Mouse (Mus musculus) liver, postnatal 0 days (tissue): ENCODE results near the gene Sirt4.
"Not testable (repeated sequence)": the region's sequence is repeated elsewhere in the genome, so short reads cannot be mapped to it uniquely, and the experiment has no call there.

Source experiments
- CTCF ChIP-seq: sonication (generic); IDR thresholded peaks from 2 replicates; pipeline ENCODE4 v1.5.1; 2016; ENCODE audit warnings: antibody characterized with exemption, low read depth
- EP300 ChIP-seq: IDR thresholded peaks from 2 replicates; pipeline ENCODE4 v1.6.1; 2016; ENCODE audit warnings: antibody characterized with exemption, low read depth, mild to moderate bottlenecking

GRCm38 (mm10) chr5:115442663-115443062 lies 41.9 kb downstream of the Sirt4 start:
- TF ChIP-seq CTCF, result peak; percentile 76
- not testable (repeated sequence) for TF ChIP-seq EP300
